Mouse (Mus musculus) erythroblast, embryonic 14.5 days (primary cell): ENCODE measurements around the gene Hspbp1.

Experiments used
- GATA1 ChIP-seq: IDR thresholded peaks from 2 replicates; pipeline ENCODE4 v1.6.1; 2012; ENCODE audit warnings: low read length, inconsistent platforms, mixed read lengths
- TAL1 ChIP-seq: IDR thresholded peaks from 3 replicates; pipeline ENCODE4 v1.6.1; 2012; ENCODE audit warnings: low read length, inconsistent platforms, mixed read lengths

DNA sequence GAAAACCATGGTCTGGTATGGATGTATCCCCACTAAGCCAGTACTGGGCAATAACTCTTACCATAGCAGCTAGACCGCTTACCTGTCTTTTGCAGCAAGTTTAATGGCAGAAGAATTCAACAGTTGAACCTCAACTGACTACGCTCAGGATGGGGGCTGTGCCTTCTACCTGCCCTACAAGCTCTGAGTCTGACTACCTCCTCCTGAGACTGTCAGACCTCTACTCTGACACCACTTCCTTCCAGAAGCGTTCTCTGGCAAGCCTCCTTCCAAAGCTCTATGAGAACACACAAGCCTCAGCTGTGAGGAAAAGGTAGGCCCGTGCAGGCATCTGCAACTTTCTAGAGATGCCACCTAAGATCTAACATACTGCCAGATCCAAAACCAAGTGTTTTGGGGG lies 29.5 kb downstream of the Hspbp1 start:
- no peak for TF ChIP-seq GATA1
- TF ChIP-seq TAL1 = no peak
